Mouse (Mus musculus) embryonic facial prominence, embryonic 15.5 days (tissue): Measurements from ENCODE around the gene Mtg1. TPM values are rescaled to one million over a fixed set of nuclear protein-coding genes. Genes with fewer than 3 reads are reported as not detected.

ENCODE experiments used
- ATAC-seq: fragments of 200-750 bp; cut with Nextera tagmentation; 2 replicates; pipeline ENCODE4 v1.8.0; 2017; ENCODE audit warnings: low read depth, moderate TSS enrichment; ENCODE audit not compliant: insufficient number of reproducible peaks, low FRiP score, low TSS enrichment
- H3K27ac ChIP-seq: fragments of 300-500 bp; sonication (generic); replicated peaks from 2 replicates; pipeline ENCODE4 v1.5.1; 2015; ENCODE audit warnings: mild to moderate bottlenecking, inconsistent platforms
- H3K27me3 ChIP-seq: fragments of 300-500 bp; sonication (generic); 2 replicates; pipeline ENCODE4 v1.6.1; 2015; ENCODE audit warnings: inconsistent platforms
- H3K36me3 ChIP-seq: fragments of 300-500 bp; sonication (generic); 2 replicates; pipeline ENCODE4 v1.6.1; 2015; ENCODE audit warnings: mild to moderate bottlenecking, inconsistent platforms
- H3K4me1 ChIP-seq: fragments of 300-500 bp; sonication (generic); 2 replicates; pipeline ENCODE4 v1.6.1; 2015; ENCODE audit warnings: inconsistent platforms
- H3K4me2 ChIP-seq: fragments of 300-500 bp; sonication (generic); replicated peaks from 2 replicates; pipeline ENCODE4 v1.6.1; 2015; ENCODE audit warnings: mild to moderate bottlenecking, inconsistent platforms
- H3K4me3 ChIP-seq: fragments of 300-500 bp; sonication (generic); replicated peaks from 2 replicates; pipeline ENCODE4 v1.5.1; 2015; ENCODE audit warnings: mild to moderate bottlenecking, inconsistent platforms
- H3K9ac ChIP-seq: fragments of 300-500 bp; sonication (generic); 2 replicates; pipeline ENCODE4 v1.6.1; 2015; ENCODE audit warnings: inconsistent platforms
- H3K9me3 ChIP-seq: fragments of 300-500 bp; sonication (generic); replicated peaks from 2 replicates; pipeline ENCODE4 v1.6.1; 2016; ENCODE audit warnings: inconsistent platforms
- WGBS: fragments of 180-500 bp; shearing (Covaris S2); methylation state at CpG from one replicate; pipeline ENCODE4 v1.1.7; 2015; 5-methylcytosine and 5-hydroxymethylcytosine counted together
- polyA plus RNA-seq: library from polyadenylated mRNA; unstranded; fragments of >200 nt; fragmentation: Nextera tagmentation; extraction: Ambion mirVana; gene quantifications from 2 replicates; pipeline ENCODE4 v1.2.1, GENCODE M21; 2015

The Mtg1 gene
- polyA plus RNA-seq, 1 experiment from 2014 or later = 22.2 TPM

- ATAC-seq = no peak
- H3K4me3 ChIP-seq = no peak overlapping the region
- WGBS = 81% methylated on average over 2 of the region's 2 CpGs
- H3K27ac ChIP-seq = no peak overlapping the region
- no peaks in the 10 kb centered on the region for H3K9me3 ChIP-seq
- no peak overlapping the region for H3K9ac ChIP-seq
- no peak overlapping the region for H3K4me2 ChIP-seq
- no peaks in the 10 kb centered on the region for H3K36me3 ChIP-seq
- no peaks in the 10 kb centered on the region for H3K27me3 ChIP-seq
- no peaks in the 10 kb centered on the region for H3K4me1 ChIP-seq
Observed at GRCm38 (mm10) chr7:140192851-140193250, 55.5 kb downstream of the Mtg1 start.

GRCm38 (mm10) chr7:140194031-140194430 is 56.7 kb downstream of the Mtg1 start:
- ATAC-seq = no peak
- 79% methylated on average over 4 of the region's 4 CpGs for WGBS
- Histone ChIP-seq H3K4me1 (no peaks in the 10 kb centered on the region), H3K36me3 (no peaks in the 10 kb centered on the region), H3K4me3 (no peak overlapping the region), H3K27me3 (no peaks in the 10 kb centered on the region), H3K9me3 (no peaks in the 10 kb centered on the region), H3K27ac (no peak overlapping the region), H3K4me2 (no peak overlapping the region), H3K9ac (no peak overlapping the region)

DNA sequence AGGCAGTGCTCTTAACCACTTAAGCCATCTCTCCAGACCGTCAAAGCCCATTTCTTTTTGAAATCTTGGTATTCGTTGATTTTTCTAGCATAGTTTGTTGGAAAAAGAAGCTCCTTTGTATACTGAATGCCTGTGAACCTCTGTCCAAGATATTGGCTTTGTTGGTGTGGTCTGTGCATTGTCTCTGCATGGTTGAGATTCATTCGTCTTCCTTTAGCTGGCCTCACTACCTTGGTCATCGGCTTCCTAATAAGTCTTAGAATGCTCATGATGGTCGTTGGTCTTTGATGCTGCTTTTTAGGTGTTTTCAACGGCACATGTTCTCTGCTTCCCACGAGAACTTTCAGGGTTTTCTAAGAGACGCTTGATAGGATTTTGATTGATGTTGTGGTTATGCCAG is 58.6 kb downstream of the Mtg1 start:
- Histone ChIP-seq H3K4me2 (no peak overlapping the region), H3K27ac (no peak overlapping the region), H3K27me3 (no peaks in the 10 kb centered on the region), H3K36me3 (no peaks in the 10 kb centered on the region), H3K9me3 (no peaks in the 10 kb centered on the region), H3K9ac (no peak overlapping the region), H3K4me3 (no peak overlapping the region), H3K4me1 (no peaks in the 10 kb centered on the region)
- no peak for ATAC-seq
- WGBS = 75% methylated on average over 8 of the region's 8 CpGs

Other genes with a start within 250 kb of the Mtg1 start
- 1.1 and 1.7 TPM in 2 replicates for gene Kndc1, start 242.9 kb upstream of the Mtg1 start, polyA plus RNA-seq
- 0.17 TPM in 1 of 2 replicates, not detected in the other for gene Utf1, start 193.8 kb upstream of the Mtg1 start, polyA plus RNA-seq
- 3.6 and 5.0 TPM in 2 replicates for gene 6430531B16Rik, start 158.8 kb upstream of the Mtg1 start, polyA plus RNA-seq
- gene Adam8, start 145.0 kb upstream of the Mtg1 start, polyA plus RNA-seq = 2.8 and 4.0 TPM in 2 replicates
- gene Zfp511, start 101.2 kb upstream of the Mtg1 start, polyA plus RNA-seq = 38.5 and 39.0 TPM in 2 replicates
- gene Tubgcp2, start 100.9 kb upstream of the Mtg1 start, polyA plus RNA-seq = 49.7 and 55.3 TPM in 2 replicates
- gene Msx3, start 88.5 kb upstream of the Mtg1 start, polyA plus RNA-seq = not detected in 2 replicates
- 3.4 and 3.7 TPM in 2 replicates for gene Caly, start 55.0 kb upstream of the Mtg1 start, polyA plus RNA-seq
- gene Prap1, start 44.2 kb upstream of the Mtg1 start, polyA plus RNA-seq = 0.28 TPM in 1 of 2 replicates, not detected in the other
- gene Fuom, start 35.1 kb upstream of the Mtg1 start, polyA plus RNA-seq = 26.9 and 29.0 TPM in 2 replicates
- gene Paox, start 21.8 kb upstream of the Mtg1 start, polyA plus RNA-seq = 20.0 and 20.5 TPM in 2 replicates
- 127 and 132 TPM in 2 replicates for gene Echs1, start 21.1 kb upstream of the Mtg1 start, polyA plus RNA-seq
- 0.87 and 1.3 TPM in 2 replicates for gene Sprn, start 17.3 kb downstream of the Mtg1 start, polyA plus RNA-seq
- 0.03 and 0.16 TPM in 2 replicates for gene Olfr522, start 27.2 kb downstream of the Mtg1 start, polyA plus RNA-seq
- gene Olfr523, start 35.7 kb downstream of the Mtg1 start, polyA plus RNA-seq = 0.39 and 0.57 TPM in 2 replicates
- gene Olfr524, start 68.4 kb downstream of the Mtg1 start, polyA plus RNA-seq = not detected in 2 replicates
- gene Cd163l1, start 80.7 kb downstream of the Mtg1 start, polyA plus RNA-seq = 0.13 and 0.24 TPM in 2 replicates
- gene 5830411N06Rik, start 109.7 kb downstream of the Mtg1 start, polyA plus RNA-seq = not detected in 2 replicates
- gene Olfr525, start 183.3 kb downstream of the Mtg1 start, polyA plus RNA-seq = 0.16 TPM in 1 of 2 replicates, not detected in the other
- 0.23 TPM in 1 of 2 replicates, not detected in the other for gene Olfr527, start 196.5 kb downstream of the Mtg1 start, polyA plus RNA-seq
- gene Olfr60, start 224.1 kb downstream of the Mtg1 start, polyA plus RNA-seq = not detected in 2 replicates
- 0.14 TPM in 1 of 2 replicates, not detected in the other for gene Olfr530, start 238.8 kb downstream of the Mtg1 start, polyA plus RNA-seq